Mouse (Mus musculus): ENCODE data around the gene Apoe.

The Apoe gene

DNA sequence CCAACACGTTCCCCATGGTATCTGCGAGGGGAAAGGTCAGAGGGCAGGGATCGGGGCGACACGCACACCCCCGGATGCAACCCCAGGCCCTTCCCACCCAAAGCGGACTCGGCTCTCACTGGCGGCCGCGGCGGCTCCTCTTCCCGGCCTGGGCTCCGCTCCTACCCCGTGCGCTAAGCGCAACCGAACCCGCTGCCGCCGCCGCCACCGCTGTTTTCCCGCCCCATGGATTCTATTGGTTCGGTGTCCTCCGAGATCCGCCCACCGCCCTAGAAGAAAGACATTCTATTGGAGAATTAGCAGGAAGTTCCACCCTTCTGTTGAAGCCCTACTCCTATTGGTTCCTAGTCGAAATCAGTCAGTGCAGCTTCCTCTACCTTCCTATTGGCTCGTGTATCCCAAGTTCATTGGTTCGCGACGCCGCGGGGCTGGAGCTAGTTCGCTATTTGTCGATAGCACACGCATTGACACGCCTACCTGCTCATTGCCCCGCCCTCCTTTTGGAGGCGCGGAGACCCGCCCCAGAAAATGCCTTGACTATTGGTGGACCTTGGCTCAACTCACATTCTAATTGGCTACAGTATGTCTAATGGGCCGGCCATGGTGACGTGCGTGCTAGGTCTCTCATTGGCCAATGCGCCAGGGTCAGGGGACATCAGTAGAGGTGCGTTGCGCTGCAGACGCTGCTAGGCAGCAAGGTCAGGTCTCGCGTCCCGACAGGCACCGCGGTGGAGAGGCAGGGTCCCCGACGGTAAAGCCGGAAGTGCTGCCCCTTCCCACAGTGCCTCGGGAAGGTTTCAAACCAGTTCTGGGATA lies 16.5 kb upstream of the Apoe start, which contains the start of gene Tomm40:
Gene Tomm40, minus strand, starts transcription at position 200 of the 816 bp plus-strand sequence.
- DNase-seq = peak; percentile 100

DNA sequence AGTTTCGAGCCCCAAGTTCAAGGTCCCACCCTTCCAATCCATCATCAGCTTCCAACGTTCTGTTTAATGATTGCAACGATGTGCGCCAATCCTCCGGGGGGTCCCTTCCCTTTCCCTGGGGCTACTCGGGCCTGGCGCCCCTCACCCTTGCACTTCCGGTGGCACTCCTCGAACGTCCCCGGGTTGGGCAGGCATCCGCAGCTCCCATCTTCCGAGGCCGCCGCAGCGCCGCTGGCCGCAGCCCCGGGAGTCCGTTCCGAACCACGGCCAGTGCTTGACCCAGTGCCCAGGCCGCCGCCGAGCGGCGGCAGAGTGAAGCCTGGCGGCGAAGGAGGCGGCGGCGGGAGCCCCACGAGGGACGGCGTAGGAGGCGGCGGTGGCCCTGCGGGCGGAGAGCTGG lies 15.8 kb upstream of the Apoe start:
- DNase-seq = peak in 1 of 2 experiments; percentile 32

DNA sequence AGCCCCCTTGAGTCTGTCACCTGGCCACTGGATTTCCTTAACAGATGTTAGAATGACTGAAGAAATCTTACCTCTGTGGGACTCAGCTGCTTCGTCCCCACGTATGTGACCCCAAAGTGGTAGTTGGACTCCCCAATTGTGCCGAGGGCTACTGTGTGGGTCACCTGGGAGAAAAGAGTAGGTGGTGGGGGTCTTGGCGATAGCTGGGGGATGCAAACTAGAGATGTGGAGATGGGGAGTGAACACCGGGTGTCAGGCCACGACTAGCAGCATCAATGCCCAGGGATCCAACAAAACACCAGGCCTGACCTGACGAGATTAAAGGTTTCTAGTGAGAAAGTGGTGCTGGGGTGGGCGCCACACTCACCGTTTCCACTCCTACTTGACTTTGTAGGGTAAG lies 14.6 kb upstream of the Apoe start:
- no peak for DNase-seq

DNA sequence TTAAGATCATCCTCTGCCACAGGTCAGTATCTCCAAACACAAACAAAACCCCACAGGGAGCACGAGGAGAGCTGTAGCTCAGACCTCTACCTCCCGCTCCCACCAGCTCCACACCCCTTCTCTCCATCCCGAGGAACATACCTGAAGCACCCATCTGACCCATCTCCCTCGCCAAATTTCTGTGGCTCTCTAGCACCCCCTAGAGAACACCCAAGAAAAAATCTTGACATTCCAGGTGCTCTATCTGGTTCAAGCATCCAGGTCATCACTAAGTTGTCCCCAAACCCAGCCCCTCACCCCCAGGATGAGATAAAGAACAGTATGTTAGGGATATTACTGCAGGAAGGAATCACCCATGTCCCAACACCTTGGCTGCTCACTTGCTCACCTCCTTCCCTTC lies 14.2 kb upstream of the Apoe start:
- DNase-seq = peak in 1 of 2 experiments; percentile 21

DNA sequence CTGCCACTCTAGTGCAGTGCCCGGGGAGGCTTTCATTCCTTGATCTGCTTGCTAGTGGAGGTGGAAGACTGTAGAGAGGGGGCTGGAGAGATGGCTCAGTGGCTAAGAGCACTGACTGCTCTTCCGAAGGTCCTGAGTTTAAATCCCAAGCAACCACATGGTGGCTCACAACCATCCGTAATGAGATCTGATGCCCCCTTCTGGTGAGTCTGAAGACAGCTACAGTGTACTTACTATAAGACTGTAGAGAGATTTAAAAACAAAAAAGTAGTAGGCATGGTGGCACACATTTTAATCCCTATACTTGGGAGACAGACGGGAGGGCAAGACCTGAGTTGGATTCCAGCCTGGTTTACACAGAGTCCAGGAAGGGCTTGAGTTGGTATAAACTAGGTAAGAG lies 13.4 kb upstream of the Apoe start:
- DNase-seq = no peak

DNA sequence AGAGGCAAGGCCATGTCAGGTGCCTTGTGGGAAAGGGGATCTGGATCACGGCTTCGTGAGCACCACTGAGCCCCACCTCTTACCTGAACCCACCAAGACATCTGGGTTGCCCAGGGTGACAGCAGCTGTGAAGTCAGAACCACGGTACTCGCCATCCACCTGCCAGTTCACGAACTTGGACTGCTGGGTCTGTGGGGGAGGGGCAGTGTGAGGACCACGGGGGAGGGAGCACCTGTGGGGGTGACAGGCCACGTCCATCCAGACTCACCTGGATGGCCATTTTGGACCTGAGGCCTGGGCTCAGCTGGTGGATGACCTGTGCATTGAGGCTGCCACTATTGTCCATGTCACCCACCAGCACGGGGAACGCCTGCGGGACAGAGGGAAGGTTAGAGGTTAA lies 11.7 kb upstream of the Apoe start:
- no peak for DNase-seq

DNA sequence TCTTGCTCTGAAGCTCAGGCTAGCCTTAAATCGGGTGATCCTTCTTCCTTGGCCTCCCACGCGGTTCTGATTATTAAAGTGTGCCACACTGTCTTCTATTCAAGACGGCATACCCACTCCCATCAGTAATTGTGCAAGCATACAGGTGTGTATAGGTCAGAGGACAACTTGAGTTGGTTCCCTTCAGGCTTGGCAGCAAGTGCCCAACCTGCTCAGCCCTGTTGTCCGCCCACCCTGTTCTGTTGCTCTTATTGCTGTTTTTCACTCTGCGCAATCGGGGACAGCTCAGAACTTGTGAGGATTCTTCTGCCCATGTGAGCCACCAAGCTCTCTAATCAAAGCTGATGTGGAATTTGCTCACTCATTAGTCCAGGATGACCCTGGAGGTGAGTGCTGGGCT lies 6.3 kb upstream of the Apoe start:
- DNase-seq = no peak

DNA sequence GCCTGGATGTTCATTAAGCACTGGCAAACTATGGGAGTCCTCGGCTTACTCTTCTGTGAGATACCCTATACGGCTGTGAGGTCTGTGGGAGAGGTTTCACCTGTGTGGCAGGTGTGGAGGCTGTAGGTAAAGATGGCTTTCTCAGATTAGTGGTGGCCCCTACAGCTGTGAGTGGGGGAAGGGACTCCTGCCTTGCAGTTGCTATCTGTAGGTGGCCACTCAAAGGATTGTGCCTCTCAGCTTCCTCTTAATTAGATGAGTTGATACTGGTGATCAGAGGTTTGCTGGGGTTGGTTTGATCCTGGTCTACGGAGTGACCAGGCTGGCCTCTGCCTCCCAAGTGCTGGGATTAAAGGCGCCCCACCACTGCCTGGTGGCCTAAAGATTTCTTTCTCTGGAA lies 5.5 kb upstream of the Apoe start:
- DNase-seq = no peak

DNA sequence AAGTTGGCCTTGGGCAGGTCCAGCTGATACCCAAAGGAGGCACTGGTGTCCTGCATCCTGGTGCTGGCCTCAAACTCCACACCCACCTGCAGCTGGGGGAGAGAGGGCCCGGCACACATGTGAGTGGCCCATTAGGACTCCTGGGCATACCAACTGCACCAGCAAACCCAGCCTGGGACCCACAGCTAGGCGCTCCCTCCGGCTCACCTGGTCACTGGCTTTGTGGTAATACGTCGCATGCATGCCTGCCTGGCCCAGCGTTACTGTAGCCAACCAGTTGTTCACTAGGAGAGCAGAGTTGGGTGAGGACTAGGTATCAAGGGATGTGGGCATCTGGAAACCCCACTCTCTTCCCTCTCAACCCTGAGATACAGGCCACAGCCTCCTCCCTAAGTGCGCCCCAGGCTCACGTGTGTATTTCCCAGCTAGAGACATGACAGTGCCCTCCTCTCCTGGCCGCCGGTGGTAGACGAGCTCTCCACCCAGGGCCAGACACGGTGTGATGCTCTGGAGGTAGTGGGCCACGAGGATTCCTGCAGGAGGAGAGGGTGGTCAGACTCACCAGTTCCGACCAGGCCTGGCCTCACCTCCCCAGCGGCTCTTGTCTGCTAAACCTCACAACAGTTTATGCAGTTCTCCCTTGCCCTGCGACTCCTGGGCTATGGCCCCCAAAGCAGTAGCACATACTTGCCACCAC lies 4.0 kb upstream of the Apoe start:
- DNase-seq = no peak

DNA sequence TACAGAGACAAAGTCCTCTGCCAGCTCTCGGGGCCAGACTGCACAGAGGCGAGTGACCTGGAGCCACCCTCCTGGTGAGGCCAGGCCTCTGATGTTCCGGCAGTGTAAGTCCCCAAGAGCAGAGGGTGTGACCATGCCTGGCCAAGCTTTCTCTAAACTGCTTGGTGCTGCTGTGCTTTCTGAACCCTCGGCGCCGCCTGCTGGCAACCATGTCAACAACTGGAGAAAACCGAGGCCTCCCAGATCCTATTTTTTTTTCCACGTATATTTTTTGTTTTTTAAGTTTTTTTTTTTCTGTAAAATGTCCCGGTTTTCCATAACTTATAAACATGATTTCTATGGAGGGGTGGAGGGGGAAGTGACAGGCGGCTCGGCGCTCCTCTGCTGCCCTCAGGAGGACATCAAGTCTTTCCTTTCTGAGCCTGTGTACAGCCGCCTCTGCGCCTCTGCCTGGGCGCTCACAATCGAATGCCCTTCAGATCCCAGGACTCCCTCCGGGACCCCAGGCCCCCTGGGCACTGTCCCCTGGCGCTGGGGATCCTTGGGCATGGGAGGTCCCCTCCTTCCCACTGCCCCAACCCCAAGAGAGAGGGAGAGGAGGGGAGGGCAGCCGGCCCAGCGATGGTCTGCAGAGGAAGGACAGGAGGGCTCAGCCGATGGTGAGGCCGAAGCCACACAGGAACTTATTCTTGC lies 2.2 kb upstream of the Apoe start:
- DNase-seq = peak; percentile 81 to 82

DNA sequence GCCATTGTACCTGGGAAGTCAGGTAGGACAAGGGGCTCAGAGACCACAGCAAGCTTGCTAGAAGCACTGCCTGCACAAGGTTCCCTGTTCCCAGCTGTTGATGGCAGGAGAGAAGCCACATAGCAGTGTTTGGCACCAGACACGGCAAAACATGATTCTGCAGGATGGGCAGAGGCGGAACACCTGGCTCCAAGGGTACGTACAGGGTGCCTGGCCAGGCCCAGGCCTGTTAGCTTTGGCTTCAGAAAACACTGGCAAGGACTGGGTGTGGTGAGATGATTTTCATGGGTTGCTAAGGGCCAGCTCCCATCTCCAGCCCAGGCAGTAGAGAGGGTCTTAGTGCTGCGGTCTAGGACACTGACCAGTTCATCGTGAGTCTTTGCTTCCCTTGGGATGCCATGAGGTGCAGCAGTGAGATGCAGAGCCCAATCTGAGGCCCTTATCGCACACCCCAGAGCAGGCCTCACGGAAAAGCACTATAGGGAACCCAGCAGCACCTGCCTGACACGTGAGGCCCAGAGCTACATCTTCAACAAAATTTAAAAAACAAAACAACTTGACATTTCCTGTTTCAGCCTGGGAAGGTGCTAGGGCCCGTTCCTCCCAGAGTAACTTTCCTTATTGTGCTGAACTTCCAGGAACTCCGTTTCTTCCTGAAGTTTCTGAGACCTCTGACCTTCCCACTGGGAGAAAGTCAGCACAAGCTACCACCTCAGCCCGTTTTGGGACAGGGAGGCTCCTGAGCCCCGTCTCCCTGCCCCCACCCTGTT lies 1.5 kb upstream of the Apoe start:
- DNase-seq = no peak

DNA sequence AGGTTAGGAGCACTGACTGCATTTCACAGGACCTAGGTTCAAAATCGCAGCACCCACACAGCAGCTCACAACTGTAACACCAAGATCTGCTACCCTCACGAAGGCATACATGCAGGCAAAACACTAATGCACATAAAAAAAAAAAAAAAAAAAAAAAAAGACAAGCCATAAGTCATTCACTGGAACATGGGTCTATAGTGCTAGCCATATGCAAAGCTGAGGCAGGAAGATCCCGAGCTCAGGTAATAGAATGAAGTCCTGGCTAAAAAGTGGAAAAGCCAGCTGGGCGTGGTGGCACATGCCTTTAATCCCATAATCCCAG lies 800 bp upstream of the Apoe start:
- no peak for DNase-seq

DNA sequence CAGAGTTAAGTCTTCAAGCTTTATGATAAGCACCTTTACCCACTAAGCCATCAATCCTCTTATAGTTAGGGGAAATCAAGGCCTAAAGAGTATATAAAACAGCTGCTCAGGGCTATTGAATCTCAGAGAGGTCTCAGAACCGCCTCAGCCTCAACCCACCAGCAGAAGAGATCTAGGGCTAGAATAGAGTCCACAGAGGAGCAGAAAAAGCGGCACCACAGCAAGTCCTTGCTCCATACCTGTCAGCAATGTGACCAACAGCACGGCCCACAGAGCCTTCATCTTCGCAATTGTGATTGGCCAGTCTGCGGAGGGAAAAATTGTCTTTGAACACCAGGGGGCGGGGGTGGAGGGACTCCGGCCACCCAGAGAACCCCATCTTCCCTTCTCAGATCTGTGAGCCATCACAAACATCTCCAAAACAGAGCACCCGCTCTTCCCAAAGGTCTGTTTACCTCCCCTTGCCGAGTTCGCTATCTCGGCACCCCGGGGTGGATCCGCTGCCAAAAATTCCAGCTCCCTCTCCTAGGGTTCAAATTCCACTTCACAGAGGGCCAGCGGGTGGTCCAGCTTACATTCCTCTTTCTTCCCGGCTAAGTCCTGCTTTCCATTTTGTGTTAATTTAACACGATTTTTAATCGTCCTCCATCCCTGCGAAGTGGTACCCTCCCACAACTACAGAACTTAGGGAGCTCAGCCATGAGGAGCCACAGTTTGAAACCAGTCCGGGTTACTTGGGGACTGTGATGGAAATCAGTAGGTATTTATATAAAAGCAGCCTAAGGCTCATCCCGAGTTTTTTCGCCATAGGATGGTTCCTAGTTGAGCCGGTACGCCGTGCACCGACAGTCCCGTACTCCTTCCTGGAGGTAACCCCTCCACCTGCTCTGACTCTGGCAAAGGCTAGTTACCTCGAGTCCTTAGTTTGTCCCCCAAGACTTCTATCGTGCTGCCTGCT lies 760 bp downstream of the Apoe start:
- peak in 1 of 2 experiments; percentile 53 for DNase-seq

DNA sequence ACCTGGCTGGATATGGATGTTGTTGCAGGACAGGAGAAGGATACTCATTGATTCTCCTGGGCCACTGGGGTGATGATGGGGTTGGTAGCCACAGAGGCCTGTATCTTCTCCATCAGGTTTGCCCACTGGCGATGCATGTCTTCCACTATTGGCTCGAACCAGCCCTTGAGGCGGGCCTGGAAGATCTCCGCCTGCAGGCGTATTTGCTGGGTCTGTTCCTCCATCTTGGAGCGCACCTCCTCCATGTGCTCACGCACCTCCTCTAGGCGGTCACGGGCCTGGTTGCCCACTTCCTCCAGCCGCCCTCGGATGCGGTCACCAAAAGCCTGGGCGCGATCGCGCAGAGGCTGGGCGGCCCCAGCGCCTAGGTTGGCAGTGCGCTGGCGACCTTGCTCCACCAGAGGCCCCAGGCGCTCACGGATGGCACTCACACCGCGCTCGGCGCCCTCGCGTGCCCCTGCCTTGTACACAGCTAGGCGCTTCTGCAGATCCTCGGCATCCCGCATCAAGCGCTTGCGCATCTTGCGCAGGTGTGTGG lies 2.6 kb downstream of the Apoe start:
- no peak for DNase-seq

DNA sequence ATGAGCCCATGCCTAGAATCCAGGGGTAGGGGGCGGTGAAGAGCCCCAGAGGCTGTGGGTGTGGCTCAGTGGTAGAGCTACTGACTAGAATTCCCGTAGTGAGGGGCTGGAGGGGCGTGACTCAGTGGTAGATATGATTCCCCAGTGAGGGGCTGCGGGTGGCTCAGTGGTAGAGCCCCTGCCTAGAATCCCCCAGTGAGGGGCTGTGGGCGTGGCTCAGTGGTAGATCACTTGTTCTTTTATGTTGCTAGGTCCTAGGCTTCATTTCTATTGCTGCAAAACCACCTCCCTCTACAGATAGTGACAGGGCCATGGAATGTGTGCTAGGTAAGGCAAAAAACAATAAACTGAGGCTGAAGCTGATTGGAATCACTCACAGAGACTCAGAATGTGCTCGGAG lies 3.1 kb downstream of the Apoe start:
- DNase-seq = no peak

DNA sequence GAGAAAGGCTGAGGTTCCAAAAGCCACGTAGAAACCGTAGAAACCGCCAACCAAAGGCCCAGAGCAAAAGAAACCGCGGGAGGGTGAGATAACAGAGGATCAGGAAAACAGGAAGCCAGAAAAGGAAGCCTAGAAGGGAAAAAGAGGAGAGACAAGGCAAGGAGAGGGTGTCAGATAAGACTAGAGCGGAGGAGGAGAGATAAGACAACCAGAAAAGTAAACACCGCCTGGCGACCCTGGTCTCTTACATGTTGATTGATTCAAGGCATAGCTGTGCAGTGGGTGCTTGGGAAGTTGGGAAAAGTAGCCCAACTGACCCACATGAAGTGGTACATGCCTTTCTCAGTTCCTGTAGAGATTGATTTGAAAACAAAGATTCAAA lies 3.8 kb downstream of the Apoe start:
- DNase-seq = no peak

DNA sequence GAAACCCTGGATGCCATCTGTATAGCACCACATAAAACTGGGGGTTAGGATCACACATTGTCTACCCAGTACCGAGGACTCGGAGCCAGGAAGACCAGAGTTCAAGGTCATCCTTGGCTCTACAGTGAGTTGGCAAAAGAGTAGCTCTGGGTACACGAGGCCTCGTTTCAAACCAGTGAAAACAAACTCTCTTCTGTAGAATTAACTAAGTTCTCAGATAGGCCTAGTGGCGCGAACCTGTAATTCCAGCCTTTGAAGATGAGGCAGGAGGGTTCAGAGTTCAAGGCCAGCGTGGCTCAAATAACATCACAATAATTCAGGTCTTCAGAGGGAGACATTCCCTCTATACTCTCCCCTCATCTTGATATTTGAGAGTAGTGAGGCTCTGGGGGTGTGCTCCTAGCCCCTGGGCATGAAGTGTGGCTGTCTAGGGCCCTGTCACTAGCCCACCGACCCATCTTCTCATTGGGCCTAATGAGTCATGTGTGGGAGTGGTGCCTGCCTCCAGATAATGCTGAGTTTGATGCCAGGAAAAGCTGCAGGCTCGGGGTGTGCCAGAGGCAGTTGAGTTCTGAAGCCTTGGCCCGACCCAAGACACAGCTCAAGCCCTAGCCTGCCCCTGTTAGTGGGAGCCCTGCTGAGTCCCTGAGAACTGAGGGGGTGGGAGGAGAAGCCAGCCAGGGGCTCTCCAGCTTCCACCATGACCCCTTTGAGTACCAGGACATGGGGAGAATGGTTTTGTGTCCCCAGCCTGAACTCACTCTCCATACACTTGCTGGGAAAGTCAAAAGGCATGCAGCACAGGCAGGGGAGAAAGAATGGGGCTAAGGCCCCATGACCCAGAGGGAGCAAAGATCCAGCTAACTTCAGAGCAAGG lies 4.4 kb downstream of the Apoe start:
- DNase-seq = no peak

DNA sequence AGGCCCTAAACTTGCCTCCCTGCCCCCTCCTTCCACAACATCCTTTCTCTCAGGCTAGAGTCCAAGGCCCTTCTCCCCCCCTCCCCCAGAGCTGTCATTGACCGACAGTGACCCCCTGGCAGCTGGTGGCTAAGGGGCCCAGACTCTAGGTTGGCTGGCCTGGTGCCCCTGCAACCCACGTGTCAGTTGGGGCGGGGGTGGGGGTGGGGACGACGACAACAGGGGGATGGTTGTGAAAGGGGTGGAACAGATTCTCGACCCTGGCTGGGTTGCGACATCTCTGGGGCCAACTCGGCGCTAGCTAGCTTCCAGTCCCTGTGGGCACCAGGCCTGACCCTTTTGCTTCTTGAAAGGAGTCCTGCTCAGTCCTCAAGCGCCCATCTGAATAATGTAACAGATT lies 5.6 kb downstream of the Apoe start:
- DNase-seq = no peak

DNA sequence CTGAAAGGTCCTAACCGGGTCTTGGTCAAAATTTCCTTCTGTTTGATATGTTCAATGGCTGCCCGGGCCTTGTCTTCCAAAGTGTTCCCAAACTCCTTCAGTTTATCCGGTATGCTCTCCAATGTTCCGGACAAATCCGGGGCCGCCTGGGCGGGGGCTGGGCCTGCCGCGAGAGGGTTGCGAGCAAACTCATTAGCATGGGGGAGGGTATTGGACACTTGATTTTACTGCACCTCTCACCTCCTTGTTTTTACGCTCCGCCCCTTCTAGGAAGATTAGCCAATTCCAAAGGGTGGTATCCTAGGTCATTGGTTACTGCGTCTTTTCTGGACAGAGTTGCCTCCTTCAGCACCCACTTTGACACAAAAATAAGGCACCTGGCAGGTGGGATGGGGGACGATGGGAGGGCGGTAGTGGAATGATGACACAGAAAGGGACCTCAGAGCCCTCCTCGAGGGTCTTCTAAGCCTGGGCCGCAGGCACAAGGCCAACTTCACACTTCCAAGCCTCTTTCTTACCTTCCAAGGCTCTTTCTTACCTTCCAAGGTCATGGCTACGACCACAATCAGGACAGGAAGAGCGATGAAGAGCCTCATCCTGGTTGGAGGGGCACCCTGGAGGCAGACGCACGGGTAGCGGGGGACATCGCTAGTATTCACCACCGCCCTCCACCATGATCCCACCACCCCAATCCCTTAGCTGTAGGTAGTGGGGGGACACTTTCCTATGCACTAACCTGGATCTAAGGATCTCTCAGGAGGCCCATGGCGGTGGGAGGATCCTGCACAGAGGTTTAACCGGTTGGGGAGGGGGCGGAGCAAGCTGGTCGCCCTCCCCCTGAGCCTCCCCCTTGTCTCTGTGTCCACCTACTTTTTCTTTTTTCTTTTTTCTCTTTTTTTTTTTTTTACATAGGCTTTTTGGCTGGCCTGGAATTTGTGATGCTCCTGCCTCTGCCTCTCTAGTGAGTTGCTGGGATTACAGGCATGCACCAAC lies 6.8 kb downstream of the Apoe start, which contains the start of gene Apoc1:
Gene Apoc1, minus strand, starts transcription at position 788 of the 993 bp plus-strand sequence.
- no peak for DNase-seq

Measured in kidney, adult 8-10 months (tissue).